Mouse (Mus musculus) MEL (cell line): ENCODE results near the gene Pygm. TPM values are rescaled to one million over a fixed set of nuclear protein-coding genes. Genes with fewer than 3 reads are reported as not detected.
A peak's percentile ranks its signal among the peaks of the same experiment; 100 is the strongest.

Experiments
- DNase-seq: peaks from one replicate; pipeline ENCODE4 v3.0.0; 2011; ENCODE audit warnings: low read depth, low spot score
- H3K27ac ChIP-seq: 2 replicates; pipeline ENCODE4 v1.5.1; 2012; ENCODE audit warnings: low read depth, mild to moderate bottlenecking, control low read depth, low read length, moderate library complexity; ENCODE audit not compliant: control insufficient read depth
- H3K27me3 ChIP-seq, 2 experiments: fragments of 150-350 bp in 1 of 2; sonication (generic) in 1 of 2; 2 replicates each; pipeline ENCODE4 v1.6.1; 2012; ENCODE audit warnings: low read length in 2 of 2, mild to moderate bottlenecking in 2 of 2, improper control_type of control experiment in 1 of 2, moderate library complexity in 1 of 2; ENCODE audit not compliant: insufficient read depth in 2 of 2, control insufficient read depth in 1 of 2
- H3K36me3 ChIP-seq, 2 experiments: 2 replicates each; pipeline ENCODE4 v1.6.1; 2012 to 2014; ENCODE audit warnings: low read length in 2 of 2, improper control_type of control experiment in 1 of 2, inconsistent platforms in 1 of 2, mild to moderate bottlenecking in 1 of 2; ENCODE audit not compliant: insufficient read depth in 2 of 2, control insufficient read depth in 1 of 2
- H3K4me1 ChIP-seq, 2 experiments: fragments of 150-350 bp in 1 of 2; sonication (generic) in 1 of 2; 2 replicates each; pipeline ENCODE4 v1.6.1; 2012; ENCODE audit warnings: low read length in 2 of 2, improper control_type of control experiment in 1 of 2, mild to moderate bottlenecking in 1 of 2; ENCODE audit not compliant: insufficient read depth in 2 of 2, control insufficient read depth in 1 of 2
- H3K4me3 ChIP-seq, 2 experiments: fragments of 150-350 bp in 1 of 2; sonication (generic) in 1 of 2; 2 replicates each; pipeline ENCODE4 v1.5.1; 2012; ENCODE audit warnings: low read depth in 2 of 2, low read length in 2 of 2, mild to moderate bottlenecking in 2 of 2, moderate library complexity in 2 of 2, control low read depth in 1 of 2, improper control_type of control experiment in 1 of 2; ENCODE audit not compliant: control insufficient read depth in 1 of 2, insufficient read depth in 1 of 2
- H3K79me2 ChIP-seq: 2 replicates; pipeline ENCODE4 v1.6.1; 2012; ENCODE audit warnings: mild to moderate bottlenecking, low read length, moderate library complexity; ENCODE audit not compliant: control insufficient read depth, poor library complexity, insufficient read depth
- H3K9ac ChIP-seq: 2 replicates; pipeline ENCODE4 v1.6.1; 2012; ENCODE audit warnings: low read depth, mild to moderate bottlenecking, control low read depth, low read length, moderate library complexity; ENCODE audit not compliant: control insufficient read depth, poor library complexity, severe bottlenecking
- H3K9me3 ChIP-seq: fragments of 150-350 bp; sonication (generic); replicated peaks from 2 replicates; pipeline ENCODE4 v1.6.1; 2012; ENCODE audit warnings: mild to moderate bottlenecking, low read length, improper control_type of control experiment, moderate library complexity; ENCODE audit not compliant: insufficient read depth
- CHD2 ChIP-seq: IDR thresholded peaks from 2 replicates; pipeline ENCODE4 v1.6.1; 2011; ENCODE audit warnings: low read length, improper control_type of control experiment
- E2F4 ChIP-seq: IDR thresholded peaks from 2 replicates; pipeline ENCODE4 v1.6.1; 2011; ENCODE audit warnings: low read depth, low read length, improper control_type of control experiment, borderline replicate concordance
- EP300 ChIP-seq, 2 experiments: IDR thresholded peaks; 2 replicates each; pipeline ENCODE4 v1.6.1; 2011; ENCODE audit warnings: improper control_type of control experiment in 2 of 2, low read length in 2 of 2, low read depth in 1 of 2, mild to moderate bottlenecking in 1 of 2
- ETS1 ChIP-seq: IDR thresholded peaks from 2 replicates; pipeline ENCODE4 v1.6.1; 2012; ENCODE audit warnings: low read depth, mild to moderate bottlenecking, inconsistent platforms, low read length, improper control_type of control experiment, moderate library complexity
- GATA1 ChIP-seq: IDR thresholded peaks from 2 replicates; pipeline ENCODE4 v1.6.1; 2011; ENCODE audit warnings: low read depth, low read length, improper control_type of control experiment
- HCFC1 ChIP-seq: IDR thresholded peaks from 2 replicates; pipeline ENCODE4 v1.6.1; 2012; ENCODE audit warnings: low read depth, mild to moderate bottlenecking, inconsistent platforms, low read length, improper control_type of control experiment, moderate library complexity
- MAFK ChIP-seq: IDR thresholded peaks from 2 replicates; pipeline ENCODE4 v1.6.1; 2011; ENCODE audit warnings: low read depth, mild to moderate bottlenecking, low read length, improper control_type of control experiment, borderline replicate concordance
- MAX ChIP-seq: IDR thresholded peaks from 2 replicates; pipeline ENCODE4 v1.6.1; 2011; ENCODE audit warnings: low read length, improper control_type of control experiment
- MAZ ChIP-seq: IDR thresholded peaks from 2 replicates; pipeline ENCODE4 v1.6.1; 2012; ENCODE audit warnings: low read depth, mild to moderate bottlenecking, inconsistent platforms, low read length, improper control_type of control experiment
- MEF2A ChIP-seq: IDR thresholded peaks from 2 replicates; pipeline ENCODE4 v1.6.1; 2014; ENCODE audit warnings: low read depth, mild to moderate bottlenecking, inconsistent platforms, low read length, improper control_type of control experiment; ENCODE audit not compliant: poor library complexity, insufficient replicate concordance, severe bottlenecking; ENCODE audit errors: extremely low read depth
- MYB ChIP-seq: IDR thresholded peaks from 2 replicates; pipeline ENCODE4 v1.6.1; 2011; ENCODE audit warnings: mild to moderate bottlenecking, low read depth, low read length, improper control_type of control experiment
- MYC ChIP-seq: IDR thresholded peaks from 2 replicates; pipeline ENCODE4 v1.6.1; 2011; ENCODE audit warnings: low read depth, mild to moderate bottlenecking, low read length, improper control_type of control experiment, moderate library complexity
- NRF1 ChIP-seq: IDR thresholded peaks from 2 replicates; pipeline ENCODE4 v1.6.1; 2014; ENCODE audit warnings: low read depth, mild to moderate bottlenecking, inconsistent platforms, low read length, improper control_type of control experiment, moderate library complexity; ENCODE audit not compliant: poor library complexity, insufficient read depth, severe bottlenecking
- POLR2AphosphoS5 ChIP-seq: IDR thresholded peaks from 2 replicates; pipeline ENCODE4 v1.6.1; 2012; ENCODE audit warnings: low read depth, borderline replicate concordance, mild to moderate bottlenecking, inconsistent platforms, low read length, moderate library complexity, mixed read lengths
- RAD21 ChIP-seq: IDR thresholded peaks from 2 replicates; pipeline ENCODE4 v1.6.1; 2011; ENCODE audit warnings: mild to moderate bottlenecking, low read depth, low read length, improper control_type of control experiment
- RCOR1 ChIP-seq: IDR thresholded peaks from 2 replicates; pipeline ENCODE4 v1.6.1; 2012; ENCODE audit warnings: low read depth, mild to moderate bottlenecking, inconsistent platforms, low read length, improper control_type of control experiment
- SIN3A ChIP-seq: IDR thresholded peaks from 2 replicates; pipeline ENCODE4 v1.6.1; 2012; ENCODE audit warnings: low read length, improper control_type of control experiment, inconsistent platforms
- SMC3 ChIP-seq: IDR thresholded peaks from 2 replicates; pipeline ENCODE4 v1.6.1; 2011; ENCODE audit warnings: low read depth, low read length, improper control_type of control experiment
- TAL1 ChIP-seq: IDR thresholded peaks from 2 replicates; pipeline ENCODE4 v1.6.1; 2012; ENCODE audit warnings: mild to moderate bottlenecking, inconsistent platforms, low read length, moderate library complexity, mixed read lengths
- TCF12 ChIP-seq: IDR thresholded peaks from 2 replicates; pipeline ENCODE4 v1.6.1; 2014; ENCODE audit warnings: low read depth, mild to moderate bottlenecking, inconsistent platforms, low read length, improper control_type of control experiment, moderate library complexity
- ZKSCAN1 ChIP-seq: IDR thresholded peaks from 2 replicates; pipeline ENCODE4 v1.6.1; 2012; ENCODE audit warnings: low read depth, mild to moderate bottlenecking, inconsistent platforms, low read length, improper control_type of control experiment, moderate library complexity
- ZMIZ1 ChIP-seq: IDR thresholded peaks from 2 replicates; pipeline ENCODE4 v1.6.1; 2012; ENCODE audit warnings: low read depth, mild to moderate bottlenecking, inconsistent platforms, low read length, improper control_type of control experiment, moderate library complexity
- polyA plus RNA-seq, 2 experiments: library from polyadenylated mRNA; stranded (reverse) in 1 of 2; unstranded in 1 of 2; fragments of >175 nt in 1 of 2; fragments of >200 nt in 1 of 2; gene quantifications; 2 replicates each; pipeline versions ENCODE4 v1.2.1 to v1.2.4; 2012; ENCODE audit warnings: low replicate concordance in 2 of 2, low read depth in 1 of 2; ENCODE audit not compliant: insufficient read length in 2 of 2, insufficient read depth in 1 of 2, missing spikeins in 1 of 2
- total RNA-seq: library from RNA; depleted of rRNA; stranded (reverse); fragments of 300-350 nt; gene quantifications from 2 replicates; pipeline ENCODE4 v1.2.3, GENCODE M21; 2012

The Pygm gene
- total and polyA plus RNA-seq, 3 experiments: 0.73 to 3.3 TPM; not detected in 1

DNA sequence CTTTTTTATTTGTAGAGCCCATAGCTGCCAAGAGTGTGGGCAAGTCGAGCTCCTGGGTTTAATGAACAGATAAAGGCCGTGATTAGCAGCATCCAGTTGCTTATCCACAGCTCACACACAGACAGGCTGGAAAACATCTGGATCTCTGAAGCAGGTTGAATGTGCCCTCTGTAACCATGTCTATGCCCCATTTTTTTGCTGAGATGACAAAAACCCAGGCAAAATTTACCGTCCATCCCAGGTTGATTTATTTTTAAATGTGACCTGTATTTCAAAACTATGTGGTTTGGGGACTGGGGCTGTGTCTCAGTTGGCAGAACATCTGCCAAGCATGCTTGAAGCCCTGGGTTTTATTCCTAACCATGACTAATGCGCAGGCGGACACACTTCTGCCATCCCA, 25.0 kb downstream of the Pygm start:
- peaks cover 4 to 7% of the 10 kb centered on the region in 2 experiments for H3K36me3 ChIP-seq
- no peak overlapping the region for H3K9ac ChIP-seq
- H3K27ac ChIP-seq: no peak overlapping the region
- peaks cover 0 to 4% of the 10 kb centered on the region in 2 experiments; a peak in 1 of 4 replicates for H3K4me1 ChIP-seq
- DNase-seq: no peak
- H3K27me3 ChIP-seq: no peaks in the 10 kb centered on the region
- no peak overlapping the region for H3K4me3 ChIP-seq
- H3K9me3 ChIP-seq: no peaks in the 10 kb centered on the region
- no peaks in the 10 kb centered on the region for H3K79me2 ChIP-seq
- TF ChIP-seq TAL1: no peak
- no peak for TF ChIP-seq E2F4
- TF ChIP-seq HCFC1: no peak
- TF ChIP-seq RCOR1: 0 out of 2 replicates have a peak, but pooled peaks have one; percentile 34
- TF ChIP-seq SIN3A: no peak
- no peak for TF ChIP-seq POLR2AphosphoS5
- no peak for TF ChIP-seq ZKSCAN1
- no peak for TF ChIP-seq ZMIZ1
- no peak for TF ChIP-seq MYC
- peak; percentile 43; the same call in 1 of the 2 replicates for TF ChIP-seq TCF12
- no peak for TF ChIP-seq CHD2
- TF ChIP-seq MEF2A: no peak
- peak; percentile 83; the same call in 1 of the 2 replicates for TF ChIP-seq MAFK
- TF ChIP-seq GATA1: 0 out of 2 replicates have a peak, but pooled peaks have one; percentile 34
- TF ChIP-seq MAX: no peak
- peak in 1 of 2 experiments; percentile 21; a peak in 1 of 4 replicates for TF ChIP-seq EP300 (IDR thresholded peaks at IDR 0.05; ENCODE audit: low read depth in 1 of 2, low read length in 2 of 2)
- no peak for TF ChIP-seq MYB

DNA sequence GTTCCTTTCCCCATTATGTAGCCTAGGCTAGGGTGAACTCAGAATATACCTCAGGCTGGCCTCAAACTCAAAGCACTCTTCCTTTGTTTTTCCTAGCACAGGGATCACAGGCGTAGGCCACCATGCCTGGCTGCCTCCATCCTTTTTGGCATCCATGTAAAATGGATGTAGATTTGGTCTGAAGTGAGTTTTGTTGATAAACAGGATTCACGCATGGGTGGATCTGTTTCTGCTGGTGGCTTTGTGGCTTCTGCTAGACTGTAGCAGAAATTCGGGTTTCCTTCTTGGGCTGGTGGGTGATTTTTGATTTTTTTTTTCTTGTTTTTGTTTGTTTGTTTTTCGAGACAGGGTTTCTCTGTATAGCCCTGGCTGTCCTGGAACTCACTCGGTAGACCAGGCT, 25.7 kb downstream of the Pygm start:
- Histone ChIP-seq H3K9ac (no peak overlapping the region), H3K4me1 (peaks cover 0 to 4% of the 10 kb centered on the region in 2 experiments; a peak in 1 of 4 replicates), H3K4me3 (no peak overlapping the region), H3K27ac (no peak overlapping the region), H3K36me3 (peaks cover 4 to 7% of the 10 kb centered on the region in 2 experiments), H3K79me2 (no peaks in the 10 kb centered on the region), H3K27me3 (no peaks in the 10 kb centered on the region), H3K9me3 (no peaks in the 10 kb centered on the region)
- TF ChIP-seq NRF1: no peak
- TF ChIP-seq HCFC1: no peak
- TF ChIP-seq MAZ: no peak
- TF ChIP-seq ETS1: no peak
- TF ChIP-seq ZKSCAN1: no peak
- no peak for TF ChIP-seq SMC3
- no peak for TF ChIP-seq E2F4
- TF ChIP-seq RAD21: no peak
- DNase-seq: no peak
